Mouse (Mus musculus) hindbrain, embryonic 12.5 days (tissue): ENCODE data around the gene Cd86. TPM values are rescaled to one million over a fixed set of nuclear protein-coding genes. Genes with fewer than 3 reads are reported as not detected.

Source experiments
- ATAC-seq: fragments of 200-750 bp; cut with Nextera tagmentation; 2 replicates; pipeline ENCODE4 v1.8.0; 2017; ENCODE audit warnings: moderate TSS enrichment; ENCODE audit not compliant: low FRiP score
- H3K27ac ChIP-seq: fragments of 300-500 bp; sonication (generic); 2 replicates; pipeline ENCODE4 v1.5.1; 2016; ENCODE audit warnings: mild to moderate bottlenecking
- H3K27me3 ChIP-seq: fragments of 300-500 bp; sonication (generic); 2 replicates; pipeline ENCODE4 v1.6.1; 2016; ENCODE audit warnings: mild to moderate bottlenecking
- H3K36me3 ChIP-seq: fragments of 300-500 bp; sonication (generic); 2 replicates; pipeline ENCODE4 v1.6.1; 2016; ENCODE audit warnings: mild to moderate bottlenecking
- H3K4me1 ChIP-seq: fragments of 300-500 bp; sonication (generic); 2 replicates; pipeline ENCODE4 v1.6.1; 2016
- H3K4me2 ChIP-seq: fragments of 300-500 bp; sonication (generic); replicated peaks from 2 replicates; pipeline ENCODE4 v1.6.1; 2016; ENCODE audit warnings: mild to moderate bottlenecking
- H3K4me3 ChIP-seq: fragments of 300-500 bp; sonication (generic); 2 replicates; pipeline ENCODE4 v1.5.1; 2016; ENCODE audit warnings: mild to moderate bottlenecking
- H3K9ac ChIP-seq: fragments of 300-500 bp; sonication (generic); 2 replicates; pipeline ENCODE4 v1.6.1; 2016; ENCODE audit warnings: mild to moderate bottlenecking, moderate library complexity
- H3K9me3 ChIP-seq: fragments of 300-500 bp; sonication (generic); replicated peaks from 2 replicates; pipeline ENCODE4 v1.6.1; 2016; ENCODE audit warnings: mild to moderate bottlenecking
- whole genome bisulfite sequencing: fragments of 180-500 bp; shearing (Covaris S2); methylation state at CpG from one replicate; pipeline ENCODE4 v1.1.7; 2016; 5-methylcytosine and 5-hydroxymethylcytosine counted together
- polyA plus RNA-seq: library from polyadenylated mRNA; unstranded; fragments of >200 nt; fragmentation: Nextera tagmentation; extraction: Ambion mirVana; gene quantifications from 2 replicates; pipeline ENCODE4 v1.2.1, GENCODE M21; 2016

The Cd86 gene
- 1.7 and 2.0 TPM in 2 replicates for polyA plus RNA-seq

GRCm38 (mm10) chr16:36665782-36666181, at the start of gene Cd86:
Gene Cd86 (minus strand): TSS chr16:36666081.
- H3K9ac ChIP-seq: no peak within 1 kb of the TSS
- no peak within 1 kb of the TSS for H3K4me2 ChIP-seq
- H3K27ac ChIP-seq: no peak within 1 kb of the TSS
- H3K36me3 ChIP-seq: no peaks in the 10 kb centered on the region
- ATAC-seq: no peak
- no peaks in the 10 kb centered on the region for H3K27me3 ChIP-seq
- no peaks in the 10 kb centered on the region for H3K4me1 ChIP-seq
- no peaks in the 10 kb centered on the region for H3K9me3 ChIP-seq
- no peak within 1 kb of the TSS for H3K4me3 ChIP-seq
- 83% methylated on average over 13 of the region's 13 CpGs for WGBS

- H3K27me3 ChIP-seq: no peaks in the 10 kb centered on the region
- H3K4me3 ChIP-seq: no peak overlapping the region
- no peak overlapping the region for H3K27ac ChIP-seq
- no peaks in the 10 kb centered on the region for H3K9me3 ChIP-seq
- no peak for ATAC-seq
- no peak overlapping the region for H3K4me2 ChIP-seq
- WGBS: 90% methylated on average over 12 of the region's 12 CpGs
- no peak overlapping the region for H3K9ac ChIP-seq
- no peaks in the 10 kb centered on the region for H3K36me3 ChIP-seq
- no peaks in the 10 kb centered on the region for H3K4me1 ChIP-seq
Measured at GRCm38 (mm10) chr16:36711760-36712159, 45.9 kb upstream of the Cd86 start.

- Histone ChIP-seq H3K9me3 (no peaks in the 10 kb centered on the region), H3K4me3 (no peak overlapping the region), H3K4me1 (no peaks in the 10 kb centered on the region), H3K36me3 (no peaks in the 10 kb centered on the region), H3K27me3 (no peaks in the 10 kb centered on the region), H3K4me2 (no peak overlapping the region), H3K9ac (no peak overlapping the region), H3K27ac (no peak overlapping the region)
- WGBS: 95% methylated on average over 2 of the region's 2 CpGs
- ATAC-seq: no peak
Measured at GRCm38 (mm10) chr16:36710794-36711193, 44.9 kb upstream of the Cd86 start.

GRCm38 (mm10) chr16:36709405-36709804, 43.5 kb upstream of the Cd86 start:
- no peaks in the 10 kb centered on the region for H3K9me3 ChIP-seq

GRCm38 (mm10) chr16:36708751-36709150, 42.9 kb upstream of the Cd86 start:
- WGBS: 84% methylated on average over 7 of the region's 7 CpGs
- ATAC-seq: no peak
- Histone ChIP-seq H3K9me3 (no peaks in the 10 kb centered on the region), H3K4me2 (no peak overlapping the region), H3K27ac (no peak overlapping the region), H3K4me1 (no peaks in the 10 kb centered on the region), H3K27me3 (no peaks in the 10 kb centered on the region), H3K9ac (no peak overlapping the region), H3K4me3 (no peak overlapping the region), H3K36me3 (no peaks in the 10 kb centered on the region)

More at GRCm38 (mm10) chr16:36709405-36709804, 43.5 kb upstream of the Cd86 start:
- Histone ChIP-seq H3K4me2 (no peak overlapping the region), H3K9ac (no peak overlapping the region), H3K4me1 (no peaks in the 10 kb centered on the region), H3K36me3 (no peaks in the 10 kb centered on the region), H3K4me3 (no peak overlapping the region), H3K27me3 (no peaks in the 10 kb centered on the region), H3K27ac (no peak overlapping the region)
- WGBS: 94% methylated on average over 17 of the region's 17 CpGs
- ATAC-seq: no peak

GRCm38 (mm10) chr16:36707702-36708423, 42.0 kb upstream of the Cd86 start:
- H3K4me3 ChIP-seq: no peak overlapping the region
- H3K9ac ChIP-seq: no peak overlapping the region
- H3K4me1 ChIP-seq: no peaks in the 10 kb centered on the region
- H3K27me3 ChIP-seq: no peaks in the 10 kb centered on the region
- H3K36me3 ChIP-seq: no peaks in the 10 kb centered on the region
- no peak for ATAC-seq
- no peaks in the 10 kb centered on the region for H3K9me3 ChIP-seq
- H3K27ac ChIP-seq: no peak overlapping the region
- WGBS: 77% methylated on average over 6 of the region's 6 CpGs
- no peak overlapping the region for H3K4me2 ChIP-seq

- no peaks in the 10 kb centered on the region for H3K36me3 ChIP-seq
- H3K4me2 ChIP-seq: no peak overlapping the region
- H3K9ac ChIP-seq: no peak overlapping the region
- no peaks in the 10 kb centered on the region for H3K9me3 ChIP-seq
- H3K27ac ChIP-seq: no peak overlapping the region
- H3K4me3 ChIP-seq: no peak overlapping the region
- 96% methylated on average over 2 of the region's 2 CpGs for WGBS
- no peak for ATAC-seq
- H3K4me1 ChIP-seq: no peaks in the 10 kb centered on the region
- no peaks in the 10 kb centered on the region for H3K27me3 ChIP-seq
Measured at GRCm38 (mm10) chr16:36700484-36700883, 34.6 kb upstream of the Cd86 start.

GRCm38 (mm10) chr16:36697331-36697730, 31.4 kb upstream of the Cd86 start:
- no peaks in the 10 kb centered on the region for H3K9me3 ChIP-seq
- ATAC-seq: no peak
- H3K27me3 ChIP-seq: peaks cover 23% of the 10 kb centered on the region
- H3K4me1 ChIP-seq: peaks cover 9% of the 10 kb centered on the region
- no peak overlapping the region for H3K27ac ChIP-seq
- H3K4me3 ChIP-seq: no peak overlapping the region
- WGBS: 80% methylated on average over 8 of the region's 8 CpGs
- H3K9ac ChIP-seq: no peak overlapping the region
- no peak overlapping the region for H3K4me2 ChIP-seq
- H3K36me3 ChIP-seq: no peaks in the 10 kb centered on the region

GRCm38 (mm10) chr16:36694798-36695290, 29.0 kb upstream of the Cd86 start:
- Histone ChIP-seq H3K4me1 (peaks cover 9% of the 10 kb centered on the region), H3K27ac (no peak overlapping the region), H3K9me3 (no peaks in the 10 kb centered on the region), H3K36me3 (no peaks in the 10 kb centered on the region), H3K4me3 (no peak overlapping the region), H3K4me2 (no peak overlapping the region), H3K9ac (no peak overlapping the region), H3K27me3 (peaks cover 23% of the 10 kb centered on the region)
- 54% methylated on average over 9 of the region's 9 CpGs for WGBS
- no peak for ATAC-seq

- Histone ChIP-seq H3K27ac (no peak within 1 kb of the TSS), H3K36me3 (no peaks in the 10 kb centered on the region), H3K4me3 (peak within 1 kb of the TSS; percentile 42), H3K27me3 (peaks cover 23% of the 10 kb centered on the region), H3K9ac (peak within 1 kb of the TSS; percentile 45), H3K9me3 (no peaks in the 10 kb centered on the region), H3K4me2 (peak within 1 kb of the TSS; percentile 75), H3K4me1 (peaks cover 9% of the 10 kb centered on the region)
- peak; percentile 32; the same call in 1 of the 2 replicates for ATAC-seq
- WGBS: 1% methylated on average over 40 of the region's 40 CpGs
Measured at GRCm38 (mm10) chr16:36693818-36694413, 28.0 kb upstream of the Cd86 start, which contains the start of gene Ildr1. Gene Ildr1 (plus strand): TSS chr16:36693978.

GRCm38 (mm10) chr16:36691484-36691883, 25.6 kb upstream of the Cd86 start:
- no peak for ATAC-seq
- Histone ChIP-seq H3K9me3 (no peaks in the 10 kb centered on the region), H3K36me3 (no peaks in the 10 kb centered on the region), H3K4me1 (peaks cover 9% of the 10 kb centered on the region), H3K27me3 (peaks cover 23% of the 10 kb centered on the region), H3K4me2 (no peak overlapping the region), H3K4me3 (no peak overlapping the region), H3K9ac (no peak overlapping the region), H3K27ac (no peak overlapping the region)
- WGBS: 59% methylated on average over 3 of the region's 3 CpGs

GRCm38 (mm10) chr16:36688076-36688475, 22.2 kb upstream of the Cd86 start:
- Histone ChIP-seq H3K4me1 (no peaks in the 10 kb centered on the region), H3K9me3 (no peaks in the 10 kb centered on the region), H3K9ac (no peak overlapping the region), H3K36me3 (no peaks in the 10 kb centered on the region), H3K4me3 (no peak overlapping the region), H3K27me3 (peaks cover 4% of the 10 kb centered on the region), H3K27ac (no peak overlapping the region), H3K4me2 (no peak overlapping the region)
- no peak for ATAC-seq
- 95% methylated on average over 2 of the region's 2 CpGs for WGBS
